Mouse (Mus musculus): Measurements from ENCODE around the gene 9330182L06Rik. TPM values are rescaled to one million over a fixed set of nuclear protein-coding genes. Genes with fewer than 3 reads are reported as not detected.

The 9330182L06Rik gene
- total RNA-seq, 2 experiments from 2014 or later: 0.13 TPM; not detected in 1

Small RNAs within 50 kb of the gene (microRNA-seq; reads per million reads assigned to microRNA genes)
- gene Mir879 (ENCODE audit: borderline replicate concordance in 2 of 2): 0 reads per million in 2 experiments

Other genes starting within 250 kb of the 9330182L06Rik start
- gene Tmem243, start 165.4 kb upstream of the 9330182L06Rik start, total RNA-seq (2021): 1 to 10 TPM; 6.6 to 6.7 TPM
- 1 to 10 TPM; 8.6 to 9.4 TPM for gene Dmtf1, start 104.3 kb upstream of the 9330182L06Rik start, total RNA-seq (2021)